Mouse (Mus musculus) liver, adult 2 months (tissue): ENCODE measurements around the gene Hspa14. TPM values are rescaled to one million over a fixed set of nuclear protein-coding genes. Genes with fewer than 3 reads are reported as not detected.

ENCODE experiments used
- DNase-seq: peaks from one replicate; pipeline ENCODE4 v3.0.0-alpha.2; 2011; ENCODE audit warnings: low read depth, low spot score; ENCODE audit errors: extremely low read depth
- H3K27ac ChIP-seq: fragments of 200-500 bp; replicated peaks from 2 replicates; pipeline ENCODE4 v1.5.1; 2012; ENCODE audit warnings: low read depth, mild to moderate bottlenecking, control low read depth, inconsistent platforms, low read length; ENCODE audit not compliant: insufficient read depth
- H3K27me3 ChIP-seq: fragments of 200-500 bp; 2 replicates; pipeline ENCODE4 v1.6.1; 2012; ENCODE audit warnings: mild to moderate bottlenecking, moderate library complexity, low read length, inconsistent platforms; ENCODE audit not compliant: control insufficient read depth, insufficient read depth
- H3K36me3 ChIP-seq: fragments of 200-500 bp; 2 replicates; pipeline ENCODE4 v1.6.1; 2012; ENCODE audit warnings: low read length, inconsistent platforms; ENCODE audit not compliant: control insufficient read depth, insufficient read depth
- H3K4me1 ChIP-seq: fragments of 200-500 bp; 2 replicates; pipeline ENCODE4 v1.6.1; 2011; ENCODE audit warnings: low read length; ENCODE audit not compliant: control insufficient read depth, insufficient read depth
- H3K4me3 ChIP-seq: fragments of 200-500 bp; 2 replicates; pipeline ENCODE4 v1.5.1; 2011; ENCODE audit warnings: low read depth, mild to moderate bottlenecking, control low read depth, low read length, moderate library complexity; ENCODE audit not compliant: insufficient read depth
- H3K79me2 ChIP-seq: fragments of 200-500 bp; 2 replicates; pipeline ENCODE4 v1.6.1; 2012; ENCODE audit warnings: inconsistent platforms, mild to moderate bottlenecking, low read length, moderate library complexity; ENCODE audit not compliant: control insufficient read depth, insufficient read depth
- H3K9ac ChIP-seq: fragments of 200-500 bp; 2 replicates; pipeline ENCODE4 v1.6.1; 2012; ENCODE audit warnings: low read depth, mild to moderate bottlenecking, control low read depth, inconsistent platforms, low read length
- CTCF ChIP-seq: fragments of 200-500 bp; IDR thresholded peaks from 2 replicates; pipeline ENCODE4 v1.5.1; 2011; ENCODE audit warnings: low read depth, low read length, control low read depth
- POLR2A ChIP-seq: fragments of 200-500 bp; IDR thresholded peaks from 2 replicates; pipeline ENCODE4 v1.6.1; 2011; ENCODE audit warnings: low read length, control low read depth; ENCODE audit not compliant: insufficient read depth; ENCODE audit errors: extremely low read depth
- WGBS: fragments of 180-500 bp; shearing (Covaris S2); methylation state at CpG from one replicate; pipeline ENCODE4 v1.1.7; 2018; 5-methylcytosine and 5-hydroxymethylcytosine counted together
- polyA plus RNA-seq: library from polyadenylated mRNA; depleted of rRNA; stranded (reverse); fragments of >200 nt; gene quantifications from 2 replicates; pipeline ENCODE4 v1.2.3, GENCODE M21; 2012; rRNA removed
- total RNA-seq: library from RNA; depleted of rRNA; stranded (reverse); fragments of >200 nt; gene quantifications from 2 replicates; pipeline ENCODE4 v1.2.3, GENCODE M21; 2014; rRNA removed

Gene Hspa14
- total and polyA plus RNA-seq, 2 experiments: 12.3 to 17.4 TPM

DNA sequence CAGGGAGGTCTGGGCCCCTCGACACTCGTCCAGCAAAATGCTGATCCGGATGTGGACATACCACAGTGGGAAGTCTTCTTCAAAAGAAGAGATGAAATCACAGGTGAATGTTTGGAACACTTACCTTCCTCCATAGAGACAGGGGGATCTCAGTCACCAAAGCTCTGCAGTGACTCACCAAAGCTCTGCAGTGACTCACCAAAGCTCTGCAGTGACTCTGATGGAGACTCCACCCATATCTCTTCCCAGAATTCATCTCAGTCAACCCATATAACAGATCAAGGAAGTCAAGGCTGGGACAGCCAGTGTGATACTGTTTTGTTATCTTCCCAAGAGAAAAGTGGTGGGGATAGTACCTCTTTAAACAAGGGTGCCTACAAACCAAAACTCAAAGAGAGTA lies 59.5 kb downstream of the Hspa14 start:
- no peak overlapping the region for H3K27ac ChIP-seq
- no peaks in the 10 kb centered on the region for H3K4me1 ChIP-seq
- DNase-seq: no peak
- H3K79me2 ChIP-seq: no peaks in the 10 kb centered on the region
- H3K27me3 ChIP-seq: no peaks in the 10 kb centered on the region
- H3K36me3 ChIP-seq: peaks cover 36% of the 10 kb centered on the region
- no peak overlapping the region for H3K9ac ChIP-seq
- no peak overlapping the region for H3K4me3 ChIP-seq
- TF ChIP-seq POLR2A (no peak), CTCF (no peak)
- 92% methylated on average over 3 of the region's 3 CpGs for WGBS

DNA sequence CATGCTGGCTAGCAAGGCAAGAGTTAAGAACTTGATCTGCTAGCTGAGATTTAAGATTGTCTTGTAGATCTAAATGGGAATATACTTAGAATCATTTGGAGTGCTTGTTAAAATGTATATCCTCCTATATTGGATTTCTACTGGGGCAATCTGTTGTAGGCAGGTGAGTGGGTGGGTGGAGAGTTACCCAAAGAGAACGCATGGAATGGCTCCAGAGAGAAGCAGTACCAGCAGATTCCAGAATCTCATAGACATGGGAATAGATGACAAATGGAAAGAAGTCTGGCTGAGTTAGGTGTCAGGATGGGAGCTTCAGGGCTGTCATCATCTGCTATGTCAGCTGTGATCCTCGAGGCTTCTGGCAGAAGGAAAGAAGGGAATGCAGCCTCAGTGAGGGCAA lies 63.2 kb downstream of the Hspa14 start:
- Histone ChIP-seq H3K4me3 (no peak overlapping the region), H3K27me3 (no peaks in the 10 kb centered on the region), H3K79me2 (no peaks in the 10 kb centered on the region), H3K4me1 (no peaks in the 10 kb centered on the region), H3K27ac (no peak overlapping the region), H3K9ac (no peak overlapping the region), H3K36me3 (peaks cover 54% of the 10 kb centered on the region)
- no peak for TF ChIP-seq POLR2A
- DNase-seq: no peak
- 84% methylated on average over 2 of the region's 2 CpGs for WGBS

DNA sequence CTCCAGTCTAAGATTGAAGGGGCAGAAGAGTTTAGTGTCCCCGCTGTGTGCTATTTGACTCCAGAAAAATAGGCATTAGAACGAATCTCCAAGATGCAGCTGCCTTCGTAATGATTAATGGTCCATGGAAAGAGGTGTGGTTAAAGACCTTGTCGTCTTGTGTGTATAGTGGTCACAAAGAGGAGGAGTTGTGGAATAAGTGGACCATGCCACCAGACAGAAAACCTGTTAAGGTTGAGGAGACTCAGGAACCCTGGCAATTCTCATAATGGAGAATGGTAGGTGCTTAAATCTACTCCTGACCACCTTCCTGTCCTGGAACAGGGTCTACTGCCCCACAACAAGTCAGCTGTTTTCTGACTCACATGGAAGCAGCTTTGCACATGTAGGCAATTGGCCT lies 66.6 kb downstream of the Hspa14 start:
- Histone ChIP-seq H3K79me2 (no peaks in the 10 kb centered on the region), H3K27me3 (no peaks in the 10 kb centered on the region), H3K27ac (no peak overlapping the region), H3K4me1 (no peaks in the 10 kb centered on the region), H3K9ac (no peak overlapping the region), H3K4me3 (no peak overlapping the region), H3K36me3 (peaks cover 62% of the 10 kb centered on the region)
- no peak for DNase-seq
- 96% methylated on average over 4 of the region's 4 CpGs for WGBS
- no peak for TF ChIP-seq POLR2A
- TF ChIP-seq CTCF: no peak

DNA sequence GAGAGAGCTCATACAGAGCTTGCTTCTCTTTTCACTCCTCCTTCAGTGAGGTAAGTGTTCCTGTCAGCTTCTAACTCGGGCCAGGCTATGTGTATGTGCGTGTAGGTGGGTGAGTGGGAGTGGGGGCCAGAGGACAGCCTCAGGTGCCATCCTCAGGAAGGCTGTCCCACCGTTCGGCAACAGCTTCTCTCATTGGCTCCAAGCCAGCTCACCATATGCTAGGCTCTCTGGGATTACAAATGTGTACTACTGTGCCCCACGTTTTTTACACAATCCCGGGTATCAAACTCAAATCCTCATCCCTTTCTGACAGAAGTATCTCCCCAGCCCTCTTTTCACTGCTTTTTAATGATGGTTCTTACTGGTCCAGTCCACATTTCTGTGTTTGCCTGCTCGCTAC lies 68.4 kb downstream of the Hspa14 start:
- WGBS: 84% methylated on average over 7 of the region's 7 CpGs

More for the DNA sequence above, 68.4 kb downstream of the Hspa14 start:
- Histone ChIP-seq H3K4me3 (no peak overlapping the region), H3K79me2 (no peaks in the 10 kb centered on the region), H3K4me1 (no peaks in the 10 kb centered on the region), H3K9ac (no peak overlapping the region), H3K36me3 (peaks cover 63% of the 10 kb centered on the region), H3K27ac (no peak overlapping the region), H3K27me3 (no peaks in the 10 kb centered on the region)
- DNase-seq: no peak
- TF ChIP-seq CTCF (no peak), POLR2A (no peak)

Other genes starting within 250 kb of the Hspa14 start
- gene Nmt2, start 228.6 kb downstream of the Hspa14 start, total RNA-seq: 13.2 and 16.4 TPM in 2 replicates
- gene Nmt2, start 228.6 kb downstream of the Hspa14 start, polyA plus RNA-seq: 5.1 and 5.4 TPM in 2 replicates
- 2.6 and 3.4 TPM in 2 replicates for gene Rpp38, start 180.2 kb downstream of the Hspa14 start, total RNA-seq
- gene Rpp38, start 180.2 kb downstream of the Hspa14 start, polyA plus RNA-seq: 1.9 and 2.3 TPM in 2 replicates
- gene Acbd7, start 176.6 kb downstream of the Hspa14 start, total RNA-seq: not detected in 2 replicates
- gene Acbd7, start 176.6 kb downstream of the Hspa14 start, polyA plus RNA-seq: not detected in 2 replicates
- not detected in 2 replicates for gene Olah, start 115.6 kb downstream of the Hspa14 start, total RNA-seq
- not detected in 2 replicates for gene Olah, start 115.6 kb downstream of the Hspa14 start, polyA plus RNA-seq
- gene Meig1, start 90.2 kb downstream of the Hspa14 start, total RNA-seq: not detected in 2 replicates
- not detected in 2 replicates for gene Meig1, start 90.2 kb downstream of the Hspa14 start, polyA plus RNA-seq
- 5.6 and 5.8 TPM in 2 replicates for gene Dclre1c, start 88.7 kb downstream of the Hspa14 start, total RNA-seq
- 1.2 and 1.8 TPM in 2 replicates for gene Dclre1c, start 88.7 kb downstream of the Hspa14 start, polyA plus RNA-seq
- 0.27 and 0.46 TPM in 2 replicates for gene Suv39h2, start 37.8 kb downstream of the Hspa14 start, total RNA-seq
- 0.12 and 0.13 TPM in 2 replicates for gene Suv39h2, start 37.8 kb downstream of the Hspa14 start, polyA plus RNA-seq
- 1.1 and 1.3 TPM in 2 replicates for gene Gm45902, start within 50 bp of the Hspa14 start, total RNA-seq
- gene Gm45902, start within 50 bp of the Hspa14 start, polyA plus RNA-seq: 0.45 and 0.61 TPM in 2 replicates
- gene Cdnf, start 216 bp upstream of the Hspa14 start, total RNA-seq: 0.46 and 0.47 TPM in 2 replicates
- 0.20 TPM in 1 of 2 replicates, not detected in the other for gene Cdnf, start 216 bp upstream of the Hspa14 start, polyA plus RNA-seq
- 50.6 and 68.6 TPM in 2 replicates for gene Fam107b, start 57.7 kb upstream of the Hspa14 start, total RNA-seq
- gene Fam107b, start 57.7 kb upstream of the Hspa14 start, polyA plus RNA-seq: 13.7 and 18.3 TPM in 2 replicates